Mouse (Mus musculus): ENCODE results near the gene Zfp36l2. TPM values are rescaled to one million over a fixed set of nuclear protein-coding genes. Genes with fewer than 3 reads are reported as not detected.
A peak's percentile ranks its signal among the peaks of the same experiment; 100 is the strongest.

Gene Zfp36l2
- polyA plus RNA-seq, 1 experiment from 2014 or later, result 13.4 TPM

DNA sequence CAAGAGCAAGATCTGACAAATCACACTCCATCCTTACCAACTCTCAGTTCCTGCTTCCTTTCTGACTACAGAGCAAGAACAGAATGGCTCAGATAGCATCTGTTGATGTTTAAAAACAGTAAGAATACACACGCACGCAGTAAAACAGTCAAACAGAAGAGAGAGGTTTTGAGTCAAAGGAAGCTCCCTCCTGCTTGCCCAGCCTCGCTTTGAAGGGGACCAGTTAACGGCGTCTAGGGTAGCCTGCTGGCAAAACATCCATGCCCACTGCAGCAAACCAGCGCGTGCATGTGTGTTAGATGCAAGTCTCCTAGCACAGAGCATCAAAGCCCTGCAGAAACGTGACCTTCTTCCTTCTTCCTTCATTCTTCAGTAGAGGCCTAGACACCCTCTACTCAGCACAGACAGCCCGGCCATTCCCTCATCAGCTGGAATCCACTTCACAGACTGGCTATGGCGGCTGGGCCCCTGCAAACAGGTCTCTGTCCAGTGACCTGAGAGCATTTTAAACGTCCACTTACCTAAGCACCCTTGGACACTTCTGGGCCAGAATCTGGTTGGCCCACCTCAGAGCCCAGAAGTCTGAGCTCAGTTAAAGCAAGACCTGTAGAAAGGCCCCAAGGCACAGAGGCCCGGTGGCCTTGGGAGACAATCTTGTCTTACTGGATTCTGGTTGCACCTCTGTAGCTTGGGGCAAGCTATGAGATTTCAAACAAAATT lies 24.5 kb downstream of the Zfp36l2 start:
- H3K36me3 ChIP-seq, result no peaks in the 10 kb centered on the region
- peak overlapping the region; percentile 38; the same call in 1 of the 2 replicates for H3K27ac ChIP-seq
- 72% methylated on average over 12 of the region's 12 CpGs for WGBS
- H3K4me1 ChIP-seq, result peaks cover 48% of the 10 kb centered on the region
- no peak for DNase-seq (ENCODE audit: low spot score)
- H3K9me3 ChIP-seq (replicated peaks), result no peaks in the 10 kb centered on the region
- 0 out of 2 replicates have a peak, but pooled peaks cover under 1% of the 10 kb centered on the region for H3K27me3 ChIP-seq (ENCODE audit: low read depth, poor library complexity, severe bottlenecking)
- no peak overlapping the region for H3K4me3 ChIP-seq

DNA sequence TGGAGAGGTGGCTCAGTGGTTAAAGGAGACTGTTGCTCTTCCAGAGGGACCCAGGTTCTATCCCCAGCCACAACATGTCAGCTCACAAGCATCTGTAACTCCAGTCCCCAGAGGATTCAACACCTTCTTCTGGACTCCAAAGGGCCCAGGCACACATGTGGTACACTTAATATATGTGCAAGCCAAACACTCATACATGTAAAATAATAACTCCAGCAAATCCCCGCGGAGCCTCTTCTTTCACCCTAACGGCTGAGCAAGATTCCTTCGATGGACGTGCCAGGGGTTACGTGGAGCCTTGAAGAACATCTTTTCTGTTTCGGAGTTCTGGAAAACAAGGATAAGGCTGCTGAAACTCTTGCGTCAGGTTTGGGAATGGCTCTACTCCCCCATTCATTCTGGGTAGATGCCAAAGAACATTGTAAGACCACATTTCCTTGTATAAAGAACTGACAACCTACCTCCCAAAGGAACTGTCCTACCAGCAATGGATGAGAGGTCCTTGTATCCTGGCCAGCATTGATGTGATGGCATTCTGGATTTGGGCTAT lies 25.5 kb downstream of the Zfp36l2 start:
- Histone ChIP-seq H3K4me3 (no peak overlapping the region), H3K36me3 (no peaks in the 10 kb centered on the region), H3K4me1 (peaks cover 54% of the 10 kb centered on the region), H3K27ac (no peak overlapping the region), H3K27me3 (ENCODE audit: low read depth, poor library complexity, severe bottlenecking) (peaks cover 10% of the 10 kb centered on the region; the same call in 1 of the 2 replicates), H3K9me3 (replicated peaks) (no peaks in the 10 kb centered on the region)
- no peak for DNase-seq (ENCODE audit: low spot score)
- 92% methylated on average over 8 of the region's 8 CpGs for WGBS

DNA sequence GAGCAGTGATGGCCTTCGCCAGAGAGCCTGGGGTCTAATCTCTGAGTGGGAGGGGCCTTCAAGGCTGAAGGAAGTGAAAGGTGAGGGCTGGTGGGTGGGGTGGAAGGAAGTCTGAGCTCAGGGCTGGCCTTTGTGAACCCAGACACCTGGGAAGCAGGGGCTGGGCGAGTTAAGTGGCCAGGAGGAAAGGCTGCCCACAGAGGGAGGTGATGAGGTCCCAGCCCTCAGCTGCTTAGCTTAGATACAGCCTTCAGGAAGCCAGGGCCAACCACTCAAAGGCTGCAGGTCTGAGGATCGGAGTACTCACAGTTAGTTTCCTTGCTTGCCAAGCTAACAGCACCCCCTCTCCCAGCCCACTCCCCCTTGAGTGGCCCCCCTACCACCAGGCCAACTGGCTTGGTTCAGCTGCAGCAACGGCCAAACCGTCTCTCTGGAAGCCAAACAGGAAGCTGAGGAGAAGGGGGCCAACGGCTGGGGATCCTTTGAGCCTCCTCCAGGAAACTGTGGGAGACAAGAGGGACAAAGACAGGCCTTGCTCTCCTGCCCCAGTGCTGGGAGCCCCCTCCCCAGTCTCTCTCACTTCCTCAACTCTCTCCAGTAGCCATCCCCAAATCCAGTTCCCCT lies 26.4 kb downstream of the Zfp36l2 start:
- Histone ChIP-seq H3K36me3 (no peaks in the 10 kb centered on the region), H3K9me3 (replicated peaks) (no peaks in the 10 kb centered on the region), H3K4me3 (no peak overlapping the region), H3K27me3 (ENCODE audit: low read depth, poor library complexity, severe bottlenecking) (peaks cover 18% of the 10 kb centered on the region), H3K4me1 (peaks cover 56% of the 10 kb centered on the region), H3K27ac (peak overlapping the region; percentile 71)
- no peak for DNase-seq (ENCODE audit: low spot score)
- 49% methylated on average over 6 of the region's 6 CpGs for WGBS

DNA sequence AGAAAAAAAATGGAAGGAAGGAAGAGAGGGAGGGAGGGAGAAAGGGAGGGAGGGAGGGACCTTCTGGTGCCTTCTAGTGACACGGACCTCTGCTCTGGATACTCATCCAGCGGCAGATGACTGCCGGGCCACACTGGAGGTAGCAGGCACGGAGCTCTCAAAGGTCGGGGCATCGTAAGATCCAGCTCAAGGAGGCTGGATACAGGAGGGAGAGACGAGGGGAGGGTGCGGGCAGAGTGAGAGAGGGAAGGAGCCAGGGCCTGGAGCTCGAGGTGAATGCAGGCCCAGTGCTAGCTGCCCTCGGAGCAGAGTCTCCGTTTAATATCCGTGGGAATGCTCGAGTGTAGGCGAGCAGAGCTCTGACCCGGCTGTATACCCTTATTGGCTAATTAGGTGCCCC lies 28.9 kb downstream of the Zfp36l2 start:
- Histone ChIP-seq H3K4me1 (peaks cover 67% of the 10 kb centered on the region), H3K9me3 (replicated peaks) (no peaks in the 10 kb centered on the region), H3K4me3 (no peak overlapping the region), H3K27ac (0 out of 2 replicates have a peak overlapping the region, but pooled peaks have one; percentile 4), H3K36me3 (no peaks in the 10 kb centered on the region), H3K27me3 (ENCODE audit: low read depth, poor library complexity, severe bottlenecking) (peaks cover 39% of the 10 kb centered on the region)
- DNase-seq (ENCODE audit: low spot score), result no peak
- 45% methylated on average over 15 of the region's 15 CpGs for WGBS

DNA sequence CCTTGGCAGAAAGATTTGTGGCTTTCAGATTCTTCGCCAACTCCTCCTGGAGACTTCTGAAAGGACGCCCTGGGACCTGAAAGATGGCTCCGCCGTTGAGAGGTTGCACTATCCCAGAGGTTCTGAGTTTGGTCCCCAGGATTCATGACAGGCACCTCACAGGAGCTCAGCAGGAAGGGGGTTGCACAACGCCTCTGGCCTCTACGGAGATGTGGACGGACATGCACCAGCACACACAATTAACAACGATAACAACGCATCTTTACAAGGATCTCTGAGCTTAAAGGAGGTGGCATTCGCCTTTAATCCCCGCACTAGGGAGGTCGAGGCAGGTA lies 29.3 kb downstream of the Zfp36l2 start:
- Histone ChIP-seq H3K4me3 (no peak overlapping the region), H3K9me3 (replicated peaks) (no peaks in the 10 kb centered on the region), H3K27me3 (ENCODE audit: low read depth, poor library complexity, severe bottlenecking) (peaks cover 43% of the 10 kb centered on the region), H3K4me1 (peaks cover 66% of the 10 kb centered on the region), H3K36me3 (no peaks in the 10 kb centered on the region), H3K27ac (0 out of 2 replicates have a peak overlapping the region, but pooled peaks have one; percentile 61)
- 88% methylated on average over 12 of the region's 12 CpGs for WGBS
- DNase-seq (ENCODE audit: low spot score), result no peak

DNA sequence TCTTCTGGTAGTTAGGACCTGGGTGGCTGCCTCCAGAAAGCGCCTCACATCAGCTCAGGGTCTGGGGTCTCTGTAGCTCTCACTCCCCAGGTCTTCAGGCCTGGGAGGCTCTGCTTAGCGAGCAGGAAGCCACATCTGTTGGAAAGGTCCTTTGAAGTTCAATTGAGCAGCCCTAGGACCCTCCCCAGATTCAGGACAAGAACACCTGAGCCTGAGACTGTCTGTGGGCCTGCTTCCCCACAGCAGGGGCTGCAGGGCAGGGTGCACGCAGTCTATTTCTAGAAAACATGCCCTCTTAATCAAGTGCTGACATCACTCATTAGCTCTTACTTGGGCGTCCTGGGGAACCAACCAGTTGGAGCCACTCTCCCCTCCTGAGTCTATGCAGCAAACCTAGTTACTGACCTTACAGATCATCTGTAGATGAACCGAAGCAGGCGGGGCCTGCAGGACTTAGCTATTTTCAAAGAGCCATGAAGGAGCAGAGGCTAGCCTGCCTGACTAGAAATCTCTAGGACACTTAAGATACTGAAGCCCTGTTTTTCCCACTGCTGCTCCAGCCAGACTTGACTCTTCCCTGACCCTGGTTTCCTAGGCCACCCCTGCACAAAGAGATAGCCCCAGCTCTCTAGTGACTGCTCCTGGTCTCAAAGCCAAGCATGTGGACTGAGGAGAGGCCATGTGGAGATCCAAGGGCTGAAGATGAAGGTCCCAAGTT lies 29.8 kb downstream of the Zfp36l2 start:
- Histone ChIP-seq H3K27ac (peak overlapping the region; percentile 61), H3K4me3 (no peak overlapping the region), H3K4me1 (peaks cover 64% of the 10 kb centered on the region), H3K9me3 (replicated peaks) (no peaks in the 10 kb centered on the region), H3K27me3 (ENCODE audit: low read depth, poor library complexity, severe bottlenecking) (peaks cover 49% of the 10 kb centered on the region), H3K36me3 (no peaks in the 10 kb centered on the region)
- no peak for DNase-seq (ENCODE audit: low spot score)
- WGBS, result 45% methylated on average over 6 of the region's 6 CpGs

DNA sequence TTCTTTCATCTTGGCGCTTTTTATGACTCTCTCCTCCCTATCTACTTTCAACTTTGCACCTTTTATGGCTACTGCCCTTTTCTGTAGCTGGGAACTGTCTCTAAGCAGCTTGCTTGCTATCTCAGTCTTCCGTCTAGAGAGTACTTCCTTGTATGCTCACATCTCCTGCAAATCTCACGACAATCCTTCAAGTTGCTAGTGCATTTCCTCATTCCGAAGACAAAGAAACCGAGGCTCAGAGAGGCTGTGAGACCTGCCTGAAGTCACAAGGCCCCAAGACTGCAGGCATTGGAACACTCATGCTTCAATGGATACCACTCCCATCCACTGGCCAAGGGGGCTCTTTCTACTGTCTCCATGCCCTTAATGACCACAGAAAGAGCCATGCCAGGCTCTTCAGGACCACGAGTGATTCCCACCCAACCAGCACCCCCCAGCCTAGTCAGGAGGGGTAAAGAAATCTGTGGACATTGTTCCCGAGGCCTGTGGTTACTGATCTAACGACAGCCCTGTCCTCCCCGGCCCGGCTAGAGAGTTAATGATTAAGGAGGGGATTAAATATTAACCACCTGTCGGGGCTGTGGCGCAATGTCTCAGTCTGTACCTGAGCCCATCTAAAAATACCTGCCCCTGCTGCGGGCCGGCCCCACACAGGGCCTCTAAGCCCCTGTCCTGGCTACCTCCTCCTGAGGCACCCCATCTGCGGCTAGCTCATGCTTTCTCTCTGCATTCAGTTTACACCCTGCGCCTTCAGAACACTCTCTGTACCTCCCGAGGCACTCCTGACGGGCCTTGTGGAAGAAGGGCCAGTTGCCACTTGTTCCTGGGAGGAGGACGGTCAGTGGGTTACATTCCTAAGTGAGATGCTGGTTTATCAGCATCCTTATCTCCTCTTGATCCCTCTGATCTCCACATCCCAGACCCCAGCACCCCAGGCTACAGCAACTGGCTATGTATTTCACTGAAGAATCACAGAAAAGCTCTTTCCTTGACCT lies 30.7 kb downstream of the Zfp36l2 start:
- no peaks in the 10 kb centered on the region for H3K9me3 ChIP-seq (replicated peaks)
- 17% methylated on average over 19 of the region's 19 CpGs for WGBS
- peaks cover 57% of the 10 kb centered on the region for H3K27me3 ChIP-seq (ENCODE audit: low read depth, poor library complexity, severe bottlenecking)
- DNase-seq (ENCODE audit: low spot score), result no peak
- H3K27ac ChIP-seq, result peak overlapping the region; percentile 61
- H3K4me3 ChIP-seq, result no peak overlapping the region
- peaks cover 68% of the 10 kb centered on the region for H3K4me1 ChIP-seq
- no peaks in the 10 kb centered on the region for H3K36me3 ChIP-seq

DNA sequence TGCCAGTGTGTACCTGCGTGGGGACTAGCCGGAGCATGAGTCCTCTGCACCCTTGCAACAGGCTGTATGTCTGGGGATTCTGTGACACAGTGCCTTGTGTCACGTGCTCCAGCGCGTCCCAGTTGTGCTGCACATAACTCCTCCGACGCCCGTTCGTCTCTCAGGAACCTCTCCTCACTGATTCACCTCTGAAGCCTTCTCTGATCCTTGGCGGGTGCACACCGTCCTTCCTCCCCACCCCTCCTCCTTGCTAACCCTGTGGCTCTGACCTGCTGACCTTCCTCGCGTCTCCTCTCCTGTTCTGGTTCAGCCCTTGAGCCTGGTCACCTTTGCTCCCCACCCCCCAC lies 31.5 kb downstream of the Zfp36l2 start:
- H3K27ac ChIP-seq, result peak overlapping the region; percentile 53
- DNase-seq (ENCODE audit: low spot score), result no peak

DNA sequence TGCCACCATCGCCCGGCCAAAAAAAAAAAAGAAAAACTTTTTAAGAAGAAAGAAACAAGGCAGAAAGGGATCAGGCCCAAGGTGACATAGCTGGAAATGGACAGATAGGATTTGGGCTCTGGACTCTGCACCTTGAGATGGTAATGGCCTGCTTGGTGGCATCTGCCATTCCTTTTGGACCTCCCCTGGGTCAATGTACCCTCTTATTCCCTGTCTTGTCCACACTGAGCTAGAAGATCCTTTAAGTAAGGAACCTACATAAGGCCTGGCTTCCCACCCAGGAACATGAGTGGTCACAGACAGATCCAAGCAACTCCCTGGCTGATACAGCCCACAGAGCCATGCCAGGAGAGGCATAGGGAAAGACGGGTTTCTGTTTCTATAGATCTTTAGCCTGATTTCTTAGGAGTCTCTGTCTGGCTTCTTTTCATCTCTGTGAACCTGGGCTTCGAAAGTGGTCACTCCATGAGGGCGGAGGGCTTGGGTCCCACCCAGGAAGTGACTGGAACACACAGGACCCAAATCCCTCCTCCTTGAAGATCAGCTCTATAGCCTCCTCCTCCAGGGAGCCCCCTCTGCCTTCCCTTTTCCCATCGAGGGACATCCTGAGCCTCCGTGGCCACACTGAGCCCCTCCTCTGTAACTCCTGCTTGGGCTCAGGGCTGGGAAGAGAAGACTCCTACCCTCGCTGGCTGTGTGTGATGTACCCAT lies 32.1 kb downstream of the Zfp36l2 start:
- WGBS, result 70% methylated on average over 8 of the region's 8 CpGs
- no peaks in the 10 kb centered on the region for H3K9me3 ChIP-seq (replicated peaks)
- DNase-seq (ENCODE audit: low spot score), result no peak
- peaks cover 62% of the 10 kb centered on the region for H3K4me1 ChIP-seq
- H3K36me3 ChIP-seq, result no peaks in the 10 kb centered on the region
- H3K27ac ChIP-seq, result peak overlapping the region; percentile 53
- H3K27me3 ChIP-seq (ENCODE audit: low read depth, poor library complexity, severe bottlenecking), result peaks cover 66% of the 10 kb centered on the region
- no peak overlapping the region for H3K4me3 ChIP-seq

More for the DNA sequence above, 31.5 kb downstream of the Zfp36l2 start:
- no peaks in the 10 kb centered on the region for H3K9me3 ChIP-seq (replicated peaks)
- no peak overlapping the region for H3K4me3 ChIP-seq
- 25% methylated on average over 13 of the region's 13 CpGs for WGBS
- H3K36me3 ChIP-seq, result no peaks in the 10 kb centered on the region
- H3K4me1 ChIP-seq, result peaks cover 68% of the 10 kb centered on the region
- H3K27me3 ChIP-seq (ENCODE audit: low read depth, poor library complexity, severe bottlenecking), result peaks cover 66% of the 10 kb centered on the region

DNA sequence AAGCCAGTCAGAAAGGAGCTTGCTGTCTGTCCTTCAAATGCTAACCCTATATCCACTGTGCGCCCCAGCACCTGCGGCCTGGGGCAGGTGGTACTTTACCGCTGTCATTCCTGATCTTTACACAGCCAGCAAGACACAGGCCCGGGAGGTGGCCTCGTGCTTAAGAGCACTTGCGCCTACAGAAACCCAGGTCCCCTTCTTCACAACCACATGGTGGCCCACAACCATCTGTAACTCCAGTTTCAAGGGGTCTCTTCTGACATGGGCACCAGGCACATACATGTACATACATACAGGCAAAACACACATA lies 32.8 kb downstream of the Zfp36l2 start:
- DNase-seq (ENCODE audit: low spot score), result no peak
- Histone ChIP-seq H3K4me1 (peaks cover 65% of the 10 kb centered on the region), H3K36me3 (no peaks in the 10 kb centered on the region), H3K27ac (peak overlapping the region; percentile 57), H3K9me3 (replicated peaks) (no peaks in the 10 kb centered on the region), H3K27me3 (ENCODE audit: low read depth, poor library complexity, severe bottlenecking) (peaks cover 66% of the 10 kb centered on the region), H3K4me3 (no peak overlapping the region)
- WGBS, result 91% methylated on average over 6 of the region's 6 CpGs

DNA sequence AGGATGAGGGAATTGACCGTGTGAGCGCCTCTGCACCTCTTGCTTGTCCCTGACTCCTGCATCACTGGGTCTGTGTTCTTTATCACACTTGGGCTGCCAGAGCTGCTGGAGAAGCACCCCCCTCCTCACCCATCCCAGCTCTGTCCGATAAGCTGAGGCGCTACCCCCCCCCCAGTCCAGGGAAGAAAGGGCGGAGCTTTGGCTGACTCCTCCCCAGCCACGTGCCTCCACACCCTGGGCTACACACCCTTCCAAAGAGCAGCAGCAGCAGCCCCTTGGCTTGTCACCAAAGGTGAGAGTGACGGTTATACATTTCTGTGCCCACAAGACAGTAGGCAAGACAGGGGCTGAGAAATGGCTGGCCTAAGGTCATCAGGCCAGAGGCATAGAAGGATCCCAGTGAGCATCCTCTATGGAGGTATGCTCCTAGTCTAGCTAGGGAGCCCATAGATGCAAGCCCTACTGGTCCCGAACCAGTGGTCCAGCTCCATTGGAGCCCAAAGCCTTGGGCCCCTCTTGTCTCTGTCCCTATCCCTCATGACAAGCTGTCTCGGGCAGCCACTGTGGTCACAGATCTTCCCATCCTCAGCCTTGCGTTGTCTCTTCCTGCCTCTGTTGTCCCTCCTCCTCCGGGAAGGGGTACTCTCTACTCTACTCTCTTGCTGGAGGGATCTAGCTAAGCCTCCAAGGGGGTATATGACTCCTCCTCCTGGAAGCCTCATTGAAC lies 33.3 kb downstream of the Zfp36l2 start:
- Histone ChIP-seq H3K36me3 (no peaks in the 10 kb centered on the region), H3K4me3 (no peak overlapping the region), H3K9me3 (replicated peaks) (no peaks in the 10 kb centered on the region), H3K27me3 (ENCODE audit: low read depth, poor library complexity, severe bottlenecking) (peaks cover 66% of the 10 kb centered on the region), H3K27ac (peak overlapping the region; percentile 57), H3K4me1 (peaks cover 69% of the 10 kb centered on the region)
- WGBS, result 83% methylated on average over 11 of the region's 11 CpGs
- no peak for DNase-seq (ENCODE audit: low spot score)
